Mouse (Mus musculus) R1 (cell line): Measurements from ENCODE around the gene Atp5b.
"Not testable (repeated sequence)": the region's sequence is repeated elsewhere in the genome, so short reads cannot be mapped to it uniquely, and the experiment has no call there.

ENCODE experiments used
- DNase-seq: peaks from one replicate; pipeline ENCODE4 v3.0.0-alpha.2; 2018; ENCODE audit warnings: low read depth, low spot score

Atp5b gene

DNA sequence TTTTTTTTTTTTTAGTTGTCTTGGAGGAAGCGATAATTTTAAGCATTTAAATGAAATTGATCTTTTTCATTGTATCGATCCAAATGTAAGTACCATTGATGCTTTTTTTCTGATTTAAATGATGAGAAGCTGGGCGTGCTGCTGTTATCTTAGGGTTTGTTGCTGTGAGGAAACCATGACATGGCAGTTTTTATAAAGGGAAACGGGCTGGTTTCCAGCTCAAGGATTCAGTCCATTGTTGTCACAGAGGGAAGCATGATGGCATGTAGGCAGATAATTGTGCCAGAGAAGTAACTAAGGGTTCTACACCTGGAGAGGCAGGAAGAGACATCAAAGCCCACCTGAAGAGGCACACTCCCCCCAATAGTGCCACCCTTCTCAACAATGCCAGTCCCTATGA, 13.9 kb upstream of the Atp5b start:
- no peak for DNase-seq

DNA sequence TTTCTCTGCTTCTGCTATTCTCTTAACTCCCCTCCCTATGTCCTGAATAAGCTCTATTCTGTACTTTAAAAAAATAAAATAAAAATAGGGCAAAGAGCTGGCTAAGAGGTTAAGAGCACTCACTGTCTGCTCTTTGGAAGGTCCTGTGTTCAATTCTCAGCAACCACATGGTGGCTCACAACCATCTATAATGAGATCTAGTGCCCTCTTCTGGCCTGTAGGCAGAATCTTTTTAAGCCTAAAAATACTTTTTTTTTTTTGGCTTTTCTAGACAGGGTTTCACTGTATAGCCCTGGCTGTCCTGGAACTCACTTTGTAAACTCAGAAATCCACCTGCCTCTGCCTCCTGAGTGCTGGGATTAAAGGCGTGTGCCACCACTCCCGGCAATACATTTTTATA, 12.6 kb upstream of the Atp5b start:
- peak; percentile 43 for DNase-seq

- DNase-seq, result not testable (repeated sequence)
These were observed 4.8 kb upstream of the Atp5b start for GRCm38 (mm10) chr10:128078269-128078668.

DNA sequence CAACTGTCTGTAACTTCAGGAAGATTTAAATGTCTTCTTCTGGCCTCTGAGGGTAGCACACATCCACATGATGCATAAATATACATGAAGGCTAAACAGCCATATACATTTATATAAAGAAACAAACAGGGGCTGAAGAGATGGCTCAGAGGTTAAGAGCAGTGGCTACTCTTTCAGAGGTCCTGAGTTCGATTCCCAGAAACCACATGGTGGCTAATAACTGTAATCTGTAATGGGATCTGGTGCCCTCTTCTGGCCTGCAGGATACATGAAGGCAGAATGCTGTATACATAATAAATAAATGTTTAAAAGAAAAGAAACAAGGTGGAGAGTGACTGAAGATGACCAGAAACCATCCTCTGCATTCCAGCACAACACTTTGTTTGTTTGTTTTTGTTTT, 2.6 kb upstream of the Atp5b start:
- peak; percentile 62 for DNase-seq

GRCm38 (mm10) chr10:128081807-128082476, 1.1 kb upstream of the Atp5b start:
- DNase-seq, result no peak

- DNase-seq, result no peak
These were observed 630 bp upstream of the Atp5b start for GRCm38 (mm10) chr10:128082477-128082808.

- peak; percentile 30 for DNase-seq
These were observed 615 bp downstream of the Atp5b start for GRCm38 (mm10) chr10:128083688-128084087.

- DNase-seq, result peak; percentile 42
These were observed 1.1 kb downstream of the Atp5b start for GRCm38 (mm10) chr10:128084160-128084559.

DNA sequence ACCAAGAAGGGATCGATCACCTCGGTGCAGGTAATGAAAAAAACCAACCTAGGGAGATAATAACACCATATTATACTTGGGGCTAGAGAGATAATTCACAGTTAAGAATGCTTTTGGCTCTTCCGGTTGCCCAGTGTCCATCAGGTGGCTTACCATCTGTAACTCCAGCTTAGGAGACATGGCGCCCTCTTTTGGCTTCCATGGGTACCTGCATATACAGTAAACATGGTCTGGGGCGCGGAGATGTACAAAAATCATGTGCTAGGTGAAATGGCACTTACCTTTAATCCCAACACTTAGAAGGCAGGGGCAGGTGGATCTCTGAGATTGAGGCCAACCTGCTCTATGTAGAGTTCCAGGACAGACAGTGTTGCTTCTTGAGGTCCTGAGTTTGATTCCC, 3.3 kb downstream of the Atp5b start:
- DNase-seq, result peak; percentile 78

DNA sequence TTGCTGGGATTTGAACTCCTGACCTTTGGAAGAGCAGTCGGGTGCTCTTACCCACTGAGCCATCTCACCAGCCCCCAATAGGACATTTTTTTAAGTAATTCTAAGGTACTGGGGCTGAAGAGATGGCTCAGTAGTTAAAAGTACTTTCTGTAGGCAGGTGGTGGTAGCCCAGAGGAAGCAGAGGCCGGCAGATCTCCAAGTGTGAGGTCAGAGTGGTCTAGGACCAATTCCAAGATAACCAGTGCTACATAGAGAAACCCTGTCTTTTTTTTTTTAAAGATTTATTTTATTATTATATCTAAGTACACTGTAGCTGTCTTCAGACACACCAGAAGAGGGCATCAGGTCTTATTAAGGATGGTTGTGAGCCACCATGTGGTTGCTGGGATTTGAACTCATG, 4.1 kb downstream of the Atp5b start:
- DNase-seq, result not testable (repeated sequence)

DNA sequence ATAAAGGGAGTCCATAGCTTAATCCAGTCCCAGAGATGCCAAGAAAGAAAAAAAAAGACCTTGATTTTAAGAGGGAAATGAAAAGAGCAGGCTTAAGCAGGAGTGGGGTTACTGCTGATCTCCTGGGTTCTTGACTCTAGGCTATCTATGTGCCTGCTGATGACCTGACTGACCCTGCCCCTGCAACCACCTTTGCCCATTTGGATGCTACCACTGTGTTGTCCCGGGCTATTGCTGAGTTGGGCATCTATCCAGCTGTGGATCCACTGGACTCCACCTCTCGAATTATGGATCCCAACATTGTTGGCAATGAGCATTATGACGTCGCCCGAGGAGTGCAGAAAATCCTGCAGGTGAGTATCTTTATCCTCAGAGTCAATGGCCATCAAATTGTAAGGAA, 5.1 kb downstream of the Atp5b start:
- DNase-seq, result no peak

GRCm38 (mm10) chr10:128089842-128090241, 6.8 kb downstream of the Atp5b start:
- no peak for DNase-seq

DNA sequence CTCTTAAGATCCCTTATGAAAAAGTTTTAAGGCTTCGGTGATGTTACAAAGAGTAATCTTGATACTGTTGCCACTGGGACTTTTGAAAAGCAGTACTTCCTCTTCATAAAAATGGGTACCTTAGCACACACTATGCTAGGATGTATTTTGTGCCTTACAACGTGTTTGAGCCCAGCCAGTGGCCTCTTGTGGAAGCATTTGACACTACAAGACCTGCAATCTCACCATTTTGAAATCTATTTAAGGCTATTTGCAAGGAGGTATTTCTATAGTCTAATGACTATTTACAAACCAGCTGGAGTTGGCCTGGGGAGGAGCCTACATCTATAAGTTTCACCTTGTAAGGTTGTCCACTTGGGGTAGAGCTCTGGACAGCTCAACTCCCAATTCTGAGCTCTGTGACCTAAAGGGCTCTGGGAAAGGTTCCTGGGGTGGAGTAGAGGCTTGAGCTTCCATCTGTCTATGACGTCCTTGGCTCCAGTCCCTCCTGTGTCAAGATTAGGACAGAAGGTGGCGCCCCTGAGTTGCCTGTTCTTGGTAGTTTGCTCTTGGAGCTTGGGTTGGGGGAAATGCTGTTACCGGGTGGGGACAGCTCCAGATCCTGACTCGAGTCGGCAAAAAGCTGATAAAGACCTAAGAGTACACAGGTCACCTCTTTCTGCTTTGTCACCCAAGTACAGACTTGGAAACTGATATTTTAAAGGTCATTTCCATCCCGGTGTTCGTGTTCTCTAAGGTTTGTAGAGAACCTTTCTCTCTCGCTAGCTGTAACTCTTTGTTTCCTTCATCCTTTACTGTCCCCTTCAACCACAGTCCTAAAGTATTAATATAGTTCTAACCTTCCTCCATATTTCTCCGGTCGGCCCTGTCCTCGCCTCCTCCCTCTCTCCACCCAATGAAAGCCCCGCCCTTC, 7.8 kb downstream of the Atp5b start:
- peak; percentile 95 for DNase-seq

GRCm38 (mm10) chr10:128091564-128092505, 8.8 kb downstream of the Atp5b start, which contains the start of gene Baz2a:
TSS of gene Baz2a (plus strand) at chr10:128091577.
- DNase-seq, result no peak

- DNase-seq, result peak; percentile 87
These were observed 9.7 kb downstream of the Atp5b start for GRCm38 (mm10) chr10:128092506-128093495.

DNA sequence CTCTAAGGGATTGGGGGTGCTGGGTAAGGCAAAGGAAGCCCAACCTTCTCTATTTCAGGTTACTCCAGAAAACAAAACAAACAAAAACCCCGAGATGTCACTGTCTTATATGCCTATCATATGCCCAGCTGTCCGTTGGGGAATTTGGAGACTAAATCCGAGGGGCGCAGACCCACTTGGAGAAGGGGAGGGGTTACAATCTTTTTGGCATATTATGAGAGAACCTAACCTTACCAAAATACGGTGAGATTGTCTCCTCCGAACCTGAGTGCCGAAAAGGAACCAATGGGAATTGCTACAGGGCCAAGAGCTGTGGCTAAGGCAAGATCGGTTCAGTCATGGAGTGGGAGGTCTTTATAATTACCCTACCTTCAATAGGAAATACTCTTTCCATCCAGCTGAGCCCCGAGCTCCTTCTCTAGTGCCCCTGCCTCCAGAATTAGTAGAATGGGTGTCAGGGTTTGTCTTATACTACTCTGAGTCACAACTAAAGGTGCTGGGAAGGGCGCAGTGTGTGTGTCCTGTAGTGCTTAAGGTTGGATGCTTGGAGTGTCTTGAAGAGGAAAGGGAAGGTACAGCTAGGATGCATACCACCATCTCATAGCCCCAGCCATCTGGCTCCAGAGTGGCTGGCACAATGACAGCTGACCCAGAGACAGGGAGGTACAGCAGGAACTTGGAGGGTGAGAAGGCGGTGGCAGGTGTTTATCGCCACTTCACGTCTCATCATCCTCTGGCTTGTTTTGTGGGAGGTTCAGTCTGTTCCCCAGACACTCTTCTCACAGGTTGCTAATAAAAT, 10.6 kb downstream of the Atp5b start:
- DNase-seq, result no peak

DNA sequence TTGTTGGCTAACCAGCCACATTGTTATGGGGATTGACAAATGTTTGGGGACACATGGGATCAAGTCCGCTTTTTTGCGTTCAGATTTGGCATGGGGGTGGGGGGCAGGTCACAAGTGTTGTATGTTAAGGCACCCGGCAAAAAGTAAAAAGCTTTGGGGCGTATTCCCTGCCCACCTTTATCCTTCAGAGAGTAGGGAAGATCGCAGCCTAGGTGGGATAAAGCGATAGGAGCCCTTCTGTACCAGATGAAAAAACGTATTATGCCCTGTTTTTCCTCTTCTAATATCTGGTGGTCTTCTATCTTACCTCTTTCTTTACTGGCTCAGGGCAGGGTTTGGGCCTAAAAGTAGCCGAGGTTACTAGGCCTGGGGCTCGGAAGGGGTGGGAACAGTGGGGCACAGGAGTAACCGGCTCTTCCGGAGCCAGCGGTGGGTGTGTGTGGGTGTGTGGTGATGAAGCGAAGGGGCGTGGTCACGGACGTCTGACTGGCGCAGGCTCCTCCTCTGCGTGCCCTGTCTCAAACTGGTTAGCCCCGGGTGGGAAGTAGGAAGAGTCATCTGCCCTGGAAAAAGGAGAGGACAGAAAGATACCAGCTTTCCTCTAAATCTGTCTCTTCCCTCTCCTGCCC, 11.4 kb downstream of the Atp5b start:
- DNase-seq, result peak; percentile 96

DNA sequence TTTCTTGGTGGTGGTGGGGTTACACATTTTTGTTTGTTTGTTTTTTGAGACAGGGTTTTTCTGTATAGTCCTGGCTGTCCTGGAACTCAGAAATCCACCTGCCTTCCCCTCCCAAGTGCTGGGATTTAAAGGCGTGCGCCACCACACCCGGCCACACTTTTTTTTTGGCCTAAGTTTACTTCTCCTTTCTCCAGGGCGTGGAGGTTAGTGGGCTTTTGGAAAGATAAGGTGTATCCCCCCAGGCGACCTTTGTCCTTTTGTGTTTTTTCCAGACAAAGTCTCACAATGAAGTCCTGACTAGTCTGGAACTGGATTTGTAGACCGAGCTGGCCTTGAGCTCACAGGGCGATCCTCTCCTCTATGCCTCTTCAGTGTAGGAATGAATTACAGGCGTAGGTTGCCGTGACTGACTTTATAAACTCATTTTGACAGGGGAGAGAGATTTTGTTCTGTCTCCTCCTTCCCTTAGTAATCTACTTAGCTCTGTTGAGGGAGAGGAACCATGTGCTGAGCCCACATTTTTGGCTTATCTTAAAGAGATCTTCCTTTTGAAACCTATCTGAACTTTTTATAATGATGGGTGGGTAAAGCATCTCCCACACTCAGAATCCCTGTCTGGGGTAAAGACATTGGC, 12.0 kb downstream of the Atp5b start:
- DNase-seq, result peak; percentile 69

GRCm38 (mm10) chr10:128096313-128096692, 13.2 kb downstream of the Atp5b start:
- DNase-seq, result no peak
